Mouse (Mus musculus) MEL (cell line): Measurements from ENCODE around the gene Ebi3. TPM values are rescaled to one million over a fixed set of nuclear protein-coding genes. Genes with fewer than 3 reads are reported as not detected.

ENCODE experiments used
- DNase-seq: peaks from one replicate; pipeline ENCODE4 v3.0.0; 2011; ENCODE audit warnings: low read depth, low spot score
- H3K27ac ChIP-seq: 2 replicates; pipeline ENCODE4 v1.5.1; 2012; ENCODE audit warnings: low read depth, mild to moderate bottlenecking, control low read depth, low read length, moderate library complexity; ENCODE audit not compliant: control insufficient read depth
- H3K27me3 ChIP-seq, 2 experiments: fragments of 150-350 bp in 1 of 2; sonication (generic) in 1 of 2; 2 replicates each; pipeline ENCODE4 v1.6.1; 2012; ENCODE audit warnings: low read length in 2 of 2, mild to moderate bottlenecking in 2 of 2, improper control_type of control experiment in 1 of 2, moderate library complexity in 1 of 2; ENCODE audit not compliant: insufficient read depth in 2 of 2, control insufficient read depth in 1 of 2
- H3K36me3 ChIP-seq, 2 experiments: 2 replicates each; pipeline ENCODE4 v1.6.1; 2012 to 2014; ENCODE audit warnings: low read length in 2 of 2, improper control_type of control experiment in 1 of 2, inconsistent platforms in 1 of 2, mild to moderate bottlenecking in 1 of 2; ENCODE audit not compliant: insufficient read depth in 2 of 2, control insufficient read depth in 1 of 2
- H3K4me1 ChIP-seq, 2 experiments: fragments of 150-350 bp in 1 of 2; sonication (generic) in 1 of 2; 2 replicates each; pipeline ENCODE4 v1.6.1; 2012; ENCODE audit warnings: low read length in 2 of 2, improper control_type of control experiment in 1 of 2, mild to moderate bottlenecking in 1 of 2; ENCODE audit not compliant: insufficient read depth in 2 of 2, control insufficient read depth in 1 of 2
- H3K4me3 ChIP-seq, 2 experiments: fragments of 150-350 bp in 1 of 2; sonication (generic) in 1 of 2; 2 replicates each; pipeline ENCODE4 v1.5.1; 2012; ENCODE audit warnings: low read depth in 2 of 2, low read length in 2 of 2, mild to moderate bottlenecking in 2 of 2, moderate library complexity in 2 of 2, control low read depth in 1 of 2, improper control_type of control experiment in 1 of 2; ENCODE audit not compliant: control insufficient read depth in 1 of 2, insufficient read depth in 1 of 2
- H3K79me2 ChIP-seq: 2 replicates; pipeline ENCODE4 v1.6.1; 2012; ENCODE audit warnings: mild to moderate bottlenecking, low read length, moderate library complexity; ENCODE audit not compliant: control insufficient read depth, poor library complexity, insufficient read depth
- H3K9ac ChIP-seq: 2 replicates; pipeline ENCODE4 v1.6.1; 2012; ENCODE audit warnings: low read depth, mild to moderate bottlenecking, control low read depth, low read length, moderate library complexity; ENCODE audit not compliant: control insufficient read depth, poor library complexity, severe bottlenecking
- H3K9me3 ChIP-seq: fragments of 150-350 bp; sonication (generic); replicated peaks from 2 replicates; pipeline ENCODE4 v1.6.1; 2012; ENCODE audit warnings: mild to moderate bottlenecking, low read length, improper control_type of control experiment, moderate library complexity; ENCODE audit not compliant: insufficient read depth
- BHLHE40 ChIP-seq: IDR thresholded peaks from 2 replicates; pipeline ENCODE4 v1.6.1; 2012; ENCODE audit warnings: low read depth, mild to moderate bottlenecking, inconsistent platforms, low read length, improper control_type of control experiment, borderline replicate concordance
- CHD1 ChIP-seq: IDR thresholded peaks from 2 replicates; pipeline ENCODE4 v1.6.1; 2012; ENCODE audit warnings: low read depth, mild to moderate bottlenecking, inconsistent platforms, low read length, improper control_type of control experiment
- E2F4 ChIP-seq: IDR thresholded peaks from 2 replicates; pipeline ENCODE4 v1.6.1; 2011; ENCODE audit warnings: low read depth, low read length, improper control_type of control experiment, borderline replicate concordance
- ELF1 ChIP-seq: IDR thresholded peaks from 2 replicates; pipeline ENCODE4 v1.6.1; 2014; ENCODE audit warnings: low read depth, mild to moderate bottlenecking, inconsistent platforms, low read length, improper control_type of control experiment, moderate library complexity
- EP300 ChIP-seq, 2 experiments: IDR thresholded peaks; 2 replicates each; pipeline ENCODE4 v1.6.1; 2011; ENCODE audit warnings: improper control_type of control experiment in 2 of 2, low read length in 2 of 2, low read depth in 1 of 2, mild to moderate bottlenecking in 1 of 2
- GATA1 ChIP-seq: IDR thresholded peaks from 2 replicates; pipeline ENCODE4 v1.6.1; 2011; ENCODE audit warnings: low read depth, low read length, improper control_type of control experiment
- HCFC1 ChIP-seq: IDR thresholded peaks from 2 replicates; pipeline ENCODE4 v1.6.1; 2012; ENCODE audit warnings: low read depth, mild to moderate bottlenecking, inconsistent platforms, low read length, improper control_type of control experiment, moderate library complexity
- KAT2A ChIP-seq: conservative IDR thresholded peaks from 2 replicates; pipeline ENCODE4 v1.6.1; 2012; ENCODE audit warnings: low read depth, low read length, improper control_type of control experiment, inconsistent platforms
- MAFK ChIP-seq: IDR thresholded peaks from 2 replicates; pipeline ENCODE4 v1.6.1; 2011; ENCODE audit warnings: low read depth, mild to moderate bottlenecking, low read length, improper control_type of control experiment, borderline replicate concordance
- MAX ChIP-seq: IDR thresholded peaks from 2 replicates; pipeline ENCODE4 v1.6.1; 2011; ENCODE audit warnings: low read length, improper control_type of control experiment
- MEF2A ChIP-seq: IDR thresholded peaks from 2 replicates; pipeline ENCODE4 v1.6.1; 2014; ENCODE audit warnings: low read depth, mild to moderate bottlenecking, inconsistent platforms, low read length, improper control_type of control experiment; ENCODE audit not compliant: poor library complexity, insufficient replicate concordance, severe bottlenecking; ENCODE audit errors: extremely low read depth
- MXI1 ChIP-seq: IDR thresholded peaks from 2 replicates; pipeline ENCODE4 v1.6.1; 2011; ENCODE audit warnings: mild to moderate bottlenecking, low read depth, low read length, improper control_type of control experiment
- MYB ChIP-seq: IDR thresholded peaks from 2 replicates; pipeline ENCODE4 v1.6.1; 2011; ENCODE audit warnings: mild to moderate bottlenecking, low read depth, low read length, improper control_type of control experiment
- POLR2AphosphoS5 ChIP-seq: IDR thresholded peaks from 2 replicates; pipeline ENCODE4 v1.6.1; 2012; ENCODE audit warnings: low read depth, borderline replicate concordance, mild to moderate bottlenecking, inconsistent platforms, low read length, moderate library complexity, mixed read lengths
- RAD21 ChIP-seq: IDR thresholded peaks from 2 replicates; pipeline ENCODE4 v1.6.1; 2011; ENCODE audit warnings: mild to moderate bottlenecking, low read depth, low read length, improper control_type of control experiment
- SIN3A ChIP-seq: IDR thresholded peaks from 2 replicates; pipeline ENCODE4 v1.6.1; 2012; ENCODE audit warnings: low read length, improper control_type of control experiment, inconsistent platforms
- TAL1 ChIP-seq: IDR thresholded peaks from 2 replicates; pipeline ENCODE4 v1.6.1; 2012; ENCODE audit warnings: mild to moderate bottlenecking, inconsistent platforms, low read length, moderate library complexity, mixed read lengths
- USF2 ChIP-seq, 2 experiments: IDR thresholded peaks; 2 replicates each; pipeline ENCODE4 v1.6.1; 2011 to 2012; ENCODE audit warnings: improper control_type of control experiment in 2 of 2, low read length in 2 of 2, borderline replicate concordance in 1 of 2, inconsistent platforms in 1 of 2, low read depth in 1 of 2, mild to moderate bottlenecking in 1 of 2; ENCODE audit not compliant: insufficient read depth in 1 of 2
- polyA plus RNA-seq, 2 experiments: library from polyadenylated mRNA; stranded (reverse) in 1 of 2; unstranded in 1 of 2; fragments of >175 nt in 1 of 2; fragments of >200 nt in 1 of 2; gene quantifications; 2 replicates each; pipeline versions ENCODE4 v1.2.1 to v1.2.4; 2012; ENCODE audit warnings: low replicate concordance in 2 of 2, low read depth in 1 of 2; ENCODE audit not compliant: insufficient read length in 2 of 2, insufficient read depth in 1 of 2, missing spikeins in 1 of 2
- total RNA-seq: library from RNA; depleted of rRNA; stranded (reverse); fragments of 300-350 nt; gene quantifications from 2 replicates; pipeline ENCODE4 v1.2.3, GENCODE M21; 2012; rRNA removed

Gene Ebi3
- total and polyA plus RNA-seq, 3 experiments, result 0.15 to 0.86 TPM; not detected in 1

DNA sequence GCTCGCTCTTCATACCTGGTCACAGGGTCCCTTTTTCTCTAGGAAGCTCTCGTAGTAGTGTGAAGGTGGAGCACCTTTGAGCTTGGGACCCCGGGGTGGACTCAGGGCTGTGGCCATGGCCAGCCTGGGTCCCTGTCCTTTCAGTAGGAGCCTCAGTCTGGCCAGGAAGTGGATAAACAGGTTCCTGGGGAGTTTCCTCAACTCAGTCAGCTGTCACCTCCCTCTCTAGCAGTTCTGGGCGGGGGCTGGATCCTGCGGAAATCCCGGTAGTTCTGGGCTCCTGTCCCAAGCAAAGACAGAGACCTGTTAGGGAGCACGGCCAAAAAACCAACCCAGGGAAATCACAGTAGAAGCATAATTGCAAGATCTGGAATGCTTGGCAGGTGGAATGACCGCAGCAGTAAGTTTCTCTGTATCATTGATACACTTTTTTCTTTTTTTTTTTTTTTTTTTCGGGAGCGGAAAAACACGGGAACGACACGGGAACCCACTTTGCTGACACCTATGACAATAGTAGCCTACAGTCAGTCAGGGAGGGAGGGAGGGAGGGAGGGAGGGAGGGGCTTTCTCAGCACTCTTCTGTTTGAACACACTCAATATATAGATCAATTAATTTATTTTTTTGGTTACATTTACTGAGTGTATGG, 53.1 kb downstream of the Ebi3 start, which contains the start of the genes Stap2 and Mpnd:
Stap2 (minus strand) TSS at position 170 of the 647 bp plus-strand sequence.
Mpnd (plus strand) TSS at position 297 of the 647 bp plus-strand sequence.
- Histone ChIP-seq H3K27me3 (no peaks in the 10 kb centered on the region), H3K27ac (no peak within 1 kb of the TSS), H3K36me3 (peaks cover 0 to 8% of the 10 kb centered on the region in 2 experiments; a peak in 2 of 4 replicates), H3K79me2 (no peaks in the 10 kb centered on the region), H3K9me3 (no peaks in the 10 kb centered on the region), H3K9ac (no peak within 1 kb of the TSS), H3K4me1 (peaks cover 0 to 16% of the 10 kb centered on the region in 2 experiments; a peak in 2 of 4 replicates), H3K4me3 (no peak within 1 kb of the TSS)
- peak; percentile 71 for DNase-seq
- no peak for TF ChIP-seq EP300 (IDR thresholded peaks at IDR 0.05; ENCODE audit: low read depth in 1 of 2, low read length in 2 of 2)
- TF ChIP-seq MYB, result no peak
- no peak for TF ChIP-seq USF2 (IDR thresholded peaks at IDR 0.05; ENCODE audit: borderline replicate concordance in 1 of 2, insufficient read depth in 1 of 2, low read depth in 1 of 2, low read length in 2 of 2)
- no peak for TF ChIP-seq KAT2A
- TF ChIP-seq CHD1, result no peak
- no peak for TF ChIP-seq GATA1
- no peak for TF ChIP-seq BHLHE40
- TF ChIP-seq RAD21, result no peak
- TF ChIP-seq ELF1, result no peak
- no peak for TF ChIP-seq MAX
- no peak for TF ChIP-seq TAL1
- TF ChIP-seq MXI1, result no peak
- no peak for TF ChIP-seq MEF2A
- TF ChIP-seq E2F4, result no peak
- no peak for TF ChIP-seq MAFK
- TF ChIP-seq POLR2AphosphoS5, result no peak
- no peak for TF ChIP-seq HCFC1
- no peak for TF ChIP-seq SIN3A

Other genes starting within 250 kb of the Ebi3 start
- 5.3 and 5.7 TPM in 2 replicates for gene Pot1b, start 240.0 kb upstream of the Ebi3 start, total RNA-seq
- 1 to 10 TPM in 1 of 2 experiments, not detected in 1; 6.5 TPM for gene Pot1b, start 240.0 kb upstream of the Ebi3 start, polyA plus RNA-seq
- gene Adgre4, start 202.7 kb upstream of the Ebi3 start, total RNA-seq, result 0.04 TPM in 1 of 2 replicates, not detected in the other
- not detected for gene Adgre4, start 202.7 kb upstream of the Ebi3 start, polyA plus RNA-seq
- 1.7 TPM in 2 replicates for gene Zfp119a, start 73.7 kb upstream of the Ebi3 start, total RNA-seq
- gene Zfp119a, start 73.7 kb upstream of the Ebi3 start, polyA plus RNA-seq, result under 1 TPM in 1 of 2 experiments, not detected in 1; 0.71 TPM
- 6.0 and 7.4 TPM in 2 replicates for gene Zfp959, start 60.5 kb upstream of the Ebi3 start, total RNA-seq
- 1 to 10 TPM in 1 of 2 experiments, not detected in 1; 4.2 TPM for gene Zfp959, start 60.5 kb upstream of the Ebi3 start, polyA plus RNA-seq
- gene Zfp119b, start 3.1 kb upstream of the Ebi3 start, total RNA-seq, result 1.6 and 2.0 TPM in 2 replicates
- gene Zfp119b, start 3.1 kb upstream of the Ebi3 start, polyA plus RNA-seq, result 1 to 10 TPM in 1 of 2 experiments, not detected in 1; 1.1 TPM
- 17.6 and 18.6 TPM in 2 replicates for gene Yju2, start 6.5 kb downstream of the Ebi3 start, total RNA-seq
- gene Yju2, start 6.5 kb downstream of the Ebi3 start, polyA plus RNA-seq, result 10 to 100 TPM; 25.2 to 91.8 TPM
- gene Shd, start 17.8 kb downstream of the Ebi3 start, total RNA-seq, result 0.26 and 0.31 TPM in 2 replicates
- under 1 TPM in 1 of 2 experiments, not detected in 1; 0.89 TPM for gene Shd, start 17.8 kb downstream of the Ebi3 start, polyA plus RNA-seq
- gene Fsd1, start 33.9 kb downstream of the Ebi3 start, total RNA-seq, result not detected in 2 replicates
- not detected for gene Fsd1, start 33.9 kb downstream of the Ebi3 start, polyA plus RNA-seq
- 0.08 and 0.10 TPM in 2 replicates for gene Stap2, start 52.9 kb downstream of the Ebi3 start, total RNA-seq
- under 1 TPM in 1 of 2 experiments, not detected in 1; 0.08 TPM for gene Stap2, start 52.9 kb downstream of the Ebi3 start, polyA plus RNA-seq
- 3.9 and 5.6 TPM in 2 replicates for gene Mpnd, start 53.1 kb downstream of the Ebi3 start, total RNA-seq
- gene Mpnd, start 53.1 kb downstream of the Ebi3 start, polyA plus RNA-seq, result 10 to 100 TPM in 1 of 2 experiments, not detected in 1; 18.3 TPM
- gene Sh3gl1, start 84.0 kb downstream of the Ebi3 start, total RNA-seq, result 36.7 and 41.0 TPM in 2 replicates
- gene Sh3gl1, start 84.0 kb downstream of the Ebi3 start, polyA plus RNA-seq, result 10 to 100 TPM in 1 of 2 experiments, not detected in 1; 78.4 TPM
- gene Chaf1a, start 87.8 kb downstream of the Ebi3 start, total RNA-seq, result 48.5 and 49.5 TPM in 2 replicates
- 100 to 1,000 TPM in 1 of 2 experiments, not detected in 1; 116 TPM for gene Chaf1a, start 87.8 kb downstream of the Ebi3 start, polyA plus RNA-seq
- gene Ubxn6, start 122.4 kb downstream of the Ebi3 start, total RNA-seq, result 24.8 and 28.2 TPM in 2 replicates
- gene Ubxn6, start 122.4 kb downstream of the Ebi3 start, polyA plus RNA-seq, result 10 to 100 TPM in 1 of 2 experiments, not detected in 1; 42.2 TPM
- 64.2 and 71.9 TPM in 2 replicates for gene Hdgfl2, start 127.0 kb downstream of the Ebi3 start, total RNA-seq
- 100 to 1,000 TPM in 1 of 2 experiments, not detected in 1; 132 TPM for gene Hdgfl2, start 127.0 kb downstream of the Ebi3 start, polyA plus RNA-seq
- 0.08 and 0.10 TPM in 2 replicates for gene Plin4, start 157.2 kb downstream of the Ebi3 start, total RNA-seq
- under 1 TPM in 1 of 2 experiments, not detected in 1; 0.07 TPM for gene Plin4, start 157.2 kb downstream of the Ebi3 start, polyA plus RNA-seq
- gene Plin5, start 165.0 kb downstream of the Ebi3 start, total RNA-seq, result not detected in 2 replicates
- gene Plin5, start 165.0 kb downstream of the Ebi3 start, polyA plus RNA-seq, result not detected
- gene Lrg1, start 169.4 kb downstream of the Ebi3 start, total RNA-seq, result not detected in 2 replicates
- gene Lrg1, start 169.4 kb downstream of the Ebi3 start, polyA plus RNA-seq, result not detected
- 7.0 and 7.7 TPM in 2 replicates for gene Sema6b, start 187.7 kb downstream of the Ebi3 start, total RNA-seq
- gene Sema6b, start 187.7 kb downstream of the Ebi3 start, polyA plus RNA-seq, result 10 to 100 TPM in 1 of 2 experiments, not detected in 1; 16.8 TPM
- gene Tnfaip8l1, start 209.8 kb downstream of the Ebi3 start, total RNA-seq, result 3.4 and 4.0 TPM in 2 replicates
- 1 to 10 TPM in 1 of 2 experiments, not detected in 1; 5.5 TPM for gene Tnfaip8l1, start 209.8 kb downstream of the Ebi3 start, polyA plus RNA-seq
- gene Mydgf, start 231.3 kb downstream of the Ebi3 start, total RNA-seq, result 112 and 137 TPM in 2 replicates
- 100 to 1,000 TPM in 1 of 2 experiments, not detected in 1; 117 TPM for gene Mydgf, start 231.3 kb downstream of the Ebi3 start, polyA plus RNA-seq